Mouse (Mus musculus): ENCODE results near the gene Otos.

Otos gene

GRCm38 (mm10) chr1:92605482-92605881, 43.2 kb downstream of the Otos start, which contains the start of gene Olfr1410:
Gene Olfr1410, plus strand, starts transcription at chr1:92605782.
- DNase-seq = no peak

GRCm38 (mm10) chr1:92596019-92596418, 52.6 kb downstream of the Otos start:
- no peak for DNase-seq

Data from cerebellum, adult 11-12 months (tissue).